Mouse (Mus musculus): ENCODE results near the gene Dnah17.

DNA sequence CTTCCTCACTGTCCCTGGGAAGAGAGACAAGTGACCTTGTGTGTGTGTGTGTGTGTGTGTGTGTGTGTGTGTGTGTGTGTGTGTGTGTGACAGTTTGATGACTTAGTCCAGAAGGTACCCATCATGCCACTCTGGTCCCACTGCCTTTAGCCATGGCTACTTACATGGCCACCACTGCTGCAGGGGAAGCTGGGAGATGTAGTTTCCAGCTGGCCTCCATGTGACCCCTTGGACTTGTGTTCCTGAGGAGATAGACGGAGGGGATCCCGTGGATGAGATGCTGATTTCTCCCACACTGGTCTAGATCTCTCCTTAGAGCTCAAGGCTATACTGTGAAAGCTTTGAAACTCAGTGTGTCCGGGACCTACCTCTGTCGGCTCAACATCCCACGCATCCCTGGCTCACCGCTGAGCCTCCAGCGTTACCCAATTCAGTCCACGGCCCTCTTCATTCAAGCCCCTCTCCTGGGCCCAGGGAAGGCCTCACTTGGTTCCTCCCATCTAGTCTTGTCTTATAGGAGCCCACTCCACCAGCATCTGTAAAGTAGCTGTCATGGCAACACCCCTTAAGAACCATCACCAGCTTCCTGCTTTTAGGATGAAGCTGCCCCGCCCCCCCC is 2.8 kb upstream of the Dnah17 start:
- TF ChIP-seq POLR2A (IDR thresholded peaks at IDR 0.05; ENCODE audit: insufficient read length, low read depth) (no peak), MYOD1 (IDR thresholded peaks at IDR 0.05; ENCODE audit: control insufficient read depth in 1 of 3, insufficient read length in 2 of 3, low read depth in 2 of 3) (no peak), E2F4 (IDR thresholded peaks at IDR 0.05; ENCODE audit: insufficient read depth) (no peak), REST (IDR thresholded peaks at IDR 0.05; ENCODE audit: insufficient read depth, insufficient read length) (no peak)
